Mouse (Mus musculus): Measurements from ENCODE around the gene Mei4. TPM values are rescaled to one million over a fixed set of nuclear protein-coding genes. Genes with fewer than 3 reads are reported as not detected.

Gene Mei4
- polyA plus RNA-seq, 1 experiment from 2014 or later: 0.37 TPM

DNA sequence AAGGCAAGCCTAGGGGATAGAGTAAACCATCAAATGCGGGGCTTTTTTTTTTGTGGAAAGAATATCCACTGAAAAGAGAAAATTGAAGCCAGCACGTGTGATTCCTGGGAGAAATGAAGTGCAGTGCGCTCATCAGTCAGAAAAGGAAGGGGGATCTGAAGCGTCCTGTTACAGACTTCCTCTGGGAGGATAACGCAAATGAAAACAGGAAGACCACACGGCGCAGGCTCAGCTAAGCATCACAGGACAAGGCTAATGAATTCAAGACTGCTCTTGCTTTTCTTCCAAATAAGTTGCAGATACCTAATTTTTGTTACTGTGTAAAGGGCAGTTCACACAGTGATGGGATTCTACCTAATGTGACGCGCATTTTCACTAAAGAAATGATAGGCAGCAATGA is 296.7 kb downstream of the Mei4 start:
- DNase-seq: no peak
- no peaks in the 10 kb centered on the region for H3K9me3 ChIP-seq (replicated peaks)
- H3K9ac ChIP-seq: no peak overlapping the region
- H3K27ac ChIP-seq: no peak overlapping the region
- WGBS (ENCODE audit: insufficient replicate concordance): 25% methylated on average over 9 of the region's 9 CpGs
- no peak overlapping the region for H3K4me2 ChIP-seq
- H3K27me3 ChIP-seq: no peaks in the 10 kb centered on the region
- H3K4me3 ChIP-seq (replicated peaks): no peak overlapping the region
- H3K4me1 ChIP-seq (replicated peaks): no peaks in the 10 kb centered on the region
- ATAC-seq (ENCODE audit: low read depth): no peak
- H3K36me3 ChIP-seq: no peaks in the 10 kb centered on the region

GRCm38 (mm10) chr9:82162415-82162814 is 298.9 kb downstream of the Mei4 start:
- H3K4me1 ChIP-seq (replicated peaks): no peaks in the 10 kb centered on the region
- H3K9ac ChIP-seq: no peak overlapping the region
- no peaks in the 10 kb centered on the region for H3K27me3 ChIP-seq
- H3K4me3 ChIP-seq (replicated peaks): no peak overlapping the region
- H3K9me3 ChIP-seq (replicated peaks): no peaks in the 10 kb centered on the region
- H3K36me3 ChIP-seq: no peaks in the 10 kb centered on the region
- WGBS (ENCODE audit: insufficient replicate concordance): 44% methylated on average over 4 of the region's 4 CpGs
- H3K27ac ChIP-seq: no peak overlapping the region
- H3K4me2 ChIP-seq: no peak overlapping the region
- DNase-seq: no peak
- no peak for ATAC-seq (ENCODE audit: low read depth)

DNA sequence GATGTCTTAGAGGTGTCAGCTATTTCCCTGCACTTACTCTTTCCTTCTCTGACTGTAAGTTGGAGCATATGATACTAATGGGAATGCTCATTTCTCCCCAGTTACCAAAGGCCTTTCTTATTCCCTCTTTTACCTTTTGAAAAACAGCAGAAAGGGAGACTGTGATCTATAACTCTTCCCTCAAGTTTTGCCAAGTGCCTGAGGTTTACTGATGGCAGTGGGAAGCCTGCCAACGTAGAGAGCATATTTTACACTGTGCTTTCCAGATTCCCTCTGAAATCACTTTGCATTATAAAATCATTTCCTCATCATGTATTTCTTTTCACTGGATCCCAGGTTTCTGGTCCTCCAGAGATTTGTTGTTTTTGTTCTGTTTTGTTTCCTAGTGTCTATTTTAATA is 354.5 kb downstream of the Mei4 start:
- H3K4me2 ChIP-seq: no peak overlapping the region
- no peak for DNase-seq
- ATAC-seq (ENCODE audit: low read depth): no peak

GRCm38 (mm10) chr9:82247695-82248445 is 384.4 kb downstream of the Mei4 start:
- Histone ChIP-seq H3K4me3 (replicated peaks) (no peak overlapping the region), H3K4me2 (no peak overlapping the region), H3K4me1 (replicated peaks) (no peaks in the 10 kb centered on the region), H3K27me3 (no peaks in the 10 kb centered on the region), H3K9me3 (replicated peaks) (no peaks in the 10 kb centered on the region), H3K27ac (no peak overlapping the region), H3K36me3 (no peaks in the 10 kb centered on the region), H3K9ac (no peak overlapping the region)
- ATAC-seq (ENCODE audit: low read depth) (no peak), DNase-seq (no peak)
- WGBS (ENCODE audit: insufficient replicate concordance): 58% methylated on average over 7 of the region's 7 CpGs

More for the DNA sequence above, 354.5 kb downstream of the Mei4 start:
- no peaks in the 10 kb centered on the region for H3K27me3 ChIP-seq
- no peak overlapping the region for H3K27ac ChIP-seq
- no peaks in the 10 kb centered on the region for H3K9me3 ChIP-seq (replicated peaks)
- no peak overlapping the region for H3K9ac ChIP-seq
- WGBS (ENCODE audit: insufficient replicate concordance): 48% methylated on average over 1 of the region's 1 CpGs
- H3K4me3 ChIP-seq (replicated peaks): no peak overlapping the region
- no peaks in the 10 kb centered on the region for H3K4me1 ChIP-seq (replicated peaks)
- H3K36me3 ChIP-seq: no peaks in the 10 kb centered on the region

Other genes with a start within 250 kb of the Mei4 start
- gene Htr1b, start 229.8 kb upstream of the Mei4 start, polyA plus RNA-seq (2015; fragmentation: Nextera tagmentation; extraction: Ambion mirVana): 0.02 and 0.03 TPM in 2 replicates